Mouse (Mus musculus) heart, embryonic 15.5 days (tissue): ENCODE data around the gene Zc3h8. TPM values are rescaled to one million over a fixed set of nuclear protein-coding genes. Genes with fewer than 3 reads are reported as not detected.

Experiments
- ATAC-seq: fragments of 200-750 bp; cut with Nextera tagmentation; replicated peaks from 2 replicates; pipeline ENCODE4 v1.8.0; 2017; ENCODE audit warnings: low read depth, moderate TSS enrichment; ENCODE audit not compliant: insufficient number of reproducible peaks, insufficient read depth, low FRiP score
- H3K27ac ChIP-seq: fragments of 300-500 bp; sonication (generic); 2 replicates; pipeline ENCODE4 v1.5.1; 2015; ENCODE audit warnings: mild to moderate bottlenecking, inconsistent platforms
- H3K27me3 ChIP-seq: fragments of 300-500 bp; sonication (generic); 2 replicates; pipeline ENCODE4 v1.6.1; 2015; ENCODE audit warnings: inconsistent platforms
- H3K36me3 ChIP-seq: fragments of 300-500 bp; sonication (generic); 2 replicates; pipeline ENCODE4 v1.6.1; 2015; ENCODE audit warnings: mild to moderate bottlenecking, inconsistent platforms
- H3K4me1 ChIP-seq: fragments of 300-500 bp; sonication (generic); replicated peaks from 2 replicates; pipeline ENCODE4 v1.6.1; 2015; ENCODE audit warnings: inconsistent platforms
- H3K4me2 ChIP-seq: fragments of 300-500 bp; sonication (generic); 2 replicates; pipeline ENCODE4 v1.6.1; 2015; ENCODE audit warnings: inconsistent platforms, mild to moderate bottlenecking, moderate library complexity
- H3K4me3 ChIP-seq: fragments of 300-500 bp; sonication (generic); 2 replicates; pipeline ENCODE4 v1.5.1; 2015; ENCODE audit warnings: mild to moderate bottlenecking, inconsistent platforms
- H3K9ac ChIP-seq: fragments of 300-500 bp; sonication (generic); 2 replicates; pipeline ENCODE4 v1.6.1; 2015; ENCODE audit warnings: mild to moderate bottlenecking, inconsistent platforms
- H3K9me3 ChIP-seq: fragments of 300-500 bp; sonication (generic); replicated peaks from 2 replicates; pipeline ENCODE4 v1.6.1; 2016; ENCODE audit warnings: inconsistent platforms
- WGBS: fragments of 180-500 bp; shearing (Covaris S2); methylation state at CpG from one replicate; pipeline ENCODE4 v1.1.7; 2015; ENCODE audit warnings: mixed read lengths; 5-methylcytosine and 5-hydroxymethylcytosine counted together
- polyA plus RNA-seq: library from polyadenylated mRNA; unstranded; fragments of >200 nt; fragmentation: Nextera tagmentation; extraction: Ambion mirVana; gene quantifications from 2 replicates; pipeline ENCODE4 v1.2.1, GENCODE M21; 2015

The Zc3h8 gene
- 5.6 TPM in 2 replicates for polyA plus RNA-seq

DNA sequence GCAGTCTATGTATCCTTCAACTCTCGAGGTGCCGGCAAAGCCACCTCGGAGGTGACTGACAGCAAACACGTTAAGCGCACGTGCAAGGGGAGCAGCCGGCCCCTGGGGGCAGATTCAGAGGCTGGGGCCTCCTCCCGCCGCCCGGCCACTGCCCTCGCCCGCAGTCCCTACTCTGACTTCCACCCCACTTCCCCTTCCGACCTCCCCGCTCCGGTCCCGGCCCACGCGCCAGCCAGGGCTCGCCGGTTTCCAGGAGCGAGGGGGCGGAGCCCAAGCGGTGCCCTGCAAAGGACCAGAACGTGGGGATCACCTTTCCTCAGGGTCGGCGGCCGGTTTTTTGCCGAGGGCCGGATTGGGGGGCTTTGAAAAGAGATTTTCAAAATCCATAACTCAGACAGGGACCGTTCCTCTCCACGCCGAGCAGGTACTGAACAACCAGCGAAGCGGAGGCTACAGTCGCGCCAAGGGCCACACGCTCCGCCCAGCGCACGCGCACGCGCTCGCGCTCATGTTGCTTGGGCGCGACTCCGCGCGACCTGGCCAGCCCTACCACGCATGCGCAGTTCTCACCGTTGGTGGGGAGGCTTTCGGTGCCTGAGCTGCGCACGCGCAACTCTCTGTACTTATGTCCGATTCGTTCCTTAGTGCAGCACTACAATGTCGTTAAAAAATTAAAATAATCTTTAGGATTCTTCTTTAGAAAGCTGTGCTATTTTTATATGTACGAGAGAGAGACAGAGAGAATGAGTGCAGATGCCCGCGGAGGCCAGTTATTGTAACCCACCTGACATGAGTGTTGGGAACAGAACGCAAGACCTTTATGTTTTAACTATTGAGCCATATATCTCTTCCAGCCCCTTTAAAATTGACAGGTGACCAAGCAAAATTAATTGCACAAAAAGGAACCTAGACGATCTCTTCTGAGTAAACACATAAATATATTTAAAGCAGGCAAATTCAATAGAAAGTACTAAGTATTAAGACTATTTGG, at the start of gene Zc3h8:
Gene Zc3h8 (minus strand): TSS at position 540 of the 991 bp plus-strand sequence.
- Histone ChIP-seq H3K9me3 (no peaks in the 10 kb centered on the region), H3K9ac (peak within 1 kb of the TSS; percentile 71), H3K4me1 (no peaks in the 10 kb centered on the region; the same call in 1 of the 2 replicates), H3K4me3 (peak within 1 kb of the TSS; percentile 73), H3K4me2 (peak within 1 kb of the TSS; percentile 88), H3K27ac (peak within 1 kb of the TSS; percentile 89), H3K36me3 (no peaks in the 10 kb centered on the region), H3K27me3 (no peaks in the 10 kb centered on the region)
- 1% methylated on average over 65 of the region's 65 CpGs for WGBS
- ATAC-seq = peak; percentile 93

DNA sequence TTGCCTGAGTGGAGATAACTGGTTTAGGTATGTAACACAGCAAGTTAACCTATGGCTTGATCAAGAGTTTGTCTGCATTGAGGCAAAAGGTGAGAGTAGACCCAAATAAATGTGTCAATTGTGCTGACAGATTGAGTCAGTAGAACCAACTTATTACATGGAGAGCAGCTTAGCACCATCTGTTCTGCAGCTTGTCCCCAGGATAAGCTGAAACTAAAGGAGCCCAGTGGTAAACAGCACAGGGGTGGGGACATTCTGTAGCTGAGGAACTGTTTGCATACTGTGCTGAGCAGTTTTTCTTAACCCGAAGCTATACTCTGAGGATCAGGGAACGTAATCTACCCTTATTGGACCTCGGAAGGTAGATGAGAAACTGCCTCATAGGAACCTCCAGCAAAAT, 40.9 kb upstream of the Zc3h8 start:
- H3K9ac ChIP-seq = no peak overlapping the region
- H3K4me3 ChIP-seq = no peak overlapping the region
- no peaks in the 10 kb centered on the region for H3K36me3 ChIP-seq
- ATAC-seq = no peak
- H3K4me1 ChIP-seq = peaks cover 2% of the 10 kb centered on the region; the same call in 1 of the 2 replicates
- H3K4me2 ChIP-seq = no peak overlapping the region
- H3K9me3 ChIP-seq = no peaks in the 10 kb centered on the region
- no peak overlapping the region for H3K27ac ChIP-seq
- WGBS = 80% methylated on average over 3 of the region's 3 CpGs
- H3K27me3 ChIP-seq = no peaks in the 10 kb centered on the region

DNA sequence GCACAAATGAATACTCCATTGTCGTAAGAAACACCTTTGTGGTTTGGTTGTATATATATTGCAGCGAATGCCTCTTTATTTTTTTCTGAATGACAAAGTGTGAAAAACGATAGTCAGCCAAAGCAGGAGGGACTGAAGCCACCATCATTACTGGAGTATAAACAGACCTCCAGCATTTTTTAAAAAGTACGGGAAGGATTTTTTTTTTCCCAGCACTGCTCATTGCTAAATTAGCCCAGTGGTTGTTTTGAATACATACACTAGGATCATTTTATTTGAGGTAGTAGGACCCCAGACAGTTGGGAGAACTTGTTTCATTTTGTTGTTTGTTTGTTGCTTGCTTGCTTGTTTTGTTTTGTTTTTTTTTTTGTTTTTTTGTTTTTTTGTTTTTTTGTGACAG, 31.7 kb upstream of the Zc3h8 start:
- WGBS = 74% methylated on average over 4 of the region's 4 CpGs
- Histone ChIP-seq H3K9ac (no peak overlapping the region), H3K4me1 (no peaks in the 10 kb centered on the region), H3K36me3 (no peaks in the 10 kb centered on the region), H3K27me3 (no peaks in the 10 kb centered on the region), H3K4me2 (no peak overlapping the region), H3K9me3 (no peaks in the 10 kb centered on the region), H3K27ac (no peak overlapping the region), H3K4me3 (no peak overlapping the region)
- ATAC-seq = no peak

DNA sequence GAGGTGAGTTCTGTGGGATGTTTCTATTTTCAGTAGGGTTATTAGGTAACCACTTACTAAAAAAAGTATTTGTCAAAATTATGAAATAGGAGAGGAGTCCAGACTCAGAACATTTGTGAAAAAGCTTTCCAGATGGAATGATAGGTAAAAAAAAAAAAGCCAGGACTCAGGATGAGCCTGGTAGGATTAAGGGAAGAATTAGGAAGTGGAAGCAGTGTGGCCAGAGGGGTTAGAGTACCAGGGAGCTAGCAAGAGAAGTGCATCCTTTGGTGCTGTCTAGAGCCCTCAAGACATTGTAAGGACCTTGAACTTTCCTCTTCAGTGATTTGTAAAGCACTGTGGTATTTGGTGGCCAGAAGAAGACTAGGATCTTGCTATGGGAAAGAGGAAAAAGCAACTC, 28.4 kb upstream of the Zc3h8 start:
- Histone ChIP-seq H3K9ac (no peak overlapping the region), H3K36me3 (no peaks in the 10 kb centered on the region), H3K9me3 (no peaks in the 10 kb centered on the region), H3K27me3 (no peaks in the 10 kb centered on the region), H3K4me2 (no peak overlapping the region), H3K27ac (no peak overlapping the region), H3K4me1 (no peaks in the 10 kb centered on the region), H3K4me3 (no peak overlapping the region)
- no peak for ATAC-seq

DNA sequence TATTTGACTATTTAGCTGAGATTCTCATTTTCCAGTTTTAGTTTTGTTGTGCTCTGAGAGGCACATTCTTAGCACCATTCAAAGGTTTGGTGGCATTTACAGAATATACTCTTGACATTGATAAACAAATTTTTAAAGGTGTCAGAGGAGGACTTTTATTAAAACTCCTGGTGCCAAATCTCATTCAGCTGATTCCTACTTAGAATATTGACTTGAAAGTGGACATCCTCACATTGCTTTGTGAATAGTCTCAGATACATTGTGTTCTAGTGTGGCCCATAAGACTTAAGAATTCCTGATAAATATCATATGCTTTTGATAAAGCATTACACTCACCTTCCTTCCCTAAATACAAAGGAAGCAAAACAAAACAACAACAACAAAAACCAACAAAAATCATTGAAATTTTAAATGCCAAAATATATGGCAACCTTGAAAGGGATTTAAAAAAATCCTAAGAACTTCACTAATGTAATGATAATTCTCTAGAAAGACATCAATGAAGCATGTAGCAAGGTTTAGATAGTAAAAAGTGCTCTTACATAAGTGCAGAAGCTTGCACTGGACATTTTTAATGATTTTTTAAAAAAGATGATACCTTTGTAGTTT, 24.7 kb upstream of the Zc3h8 start:
- H3K27me3 ChIP-seq = no peaks in the 10 kb centered on the region
- H3K4me1 ChIP-seq = peaks cover 5% of the 10 kb centered on the region
- ATAC-seq = no peak
- peak overlapping the region; percentile 81 for H3K4me3 ChIP-seq
- no peaks in the 10 kb centered on the region; the same call in 1 of the 2 replicates for H3K9me3 ChIP-seq
- H3K4me2 ChIP-seq = peak overlapping the region; percentile 57
- H3K36me3 ChIP-seq = no peaks in the 10 kb centered on the region
- peak overlapping the region; percentile 96 for H3K9ac ChIP-seq
- peak overlapping the region; percentile 100 for H3K27ac ChIP-seq

DNA sequence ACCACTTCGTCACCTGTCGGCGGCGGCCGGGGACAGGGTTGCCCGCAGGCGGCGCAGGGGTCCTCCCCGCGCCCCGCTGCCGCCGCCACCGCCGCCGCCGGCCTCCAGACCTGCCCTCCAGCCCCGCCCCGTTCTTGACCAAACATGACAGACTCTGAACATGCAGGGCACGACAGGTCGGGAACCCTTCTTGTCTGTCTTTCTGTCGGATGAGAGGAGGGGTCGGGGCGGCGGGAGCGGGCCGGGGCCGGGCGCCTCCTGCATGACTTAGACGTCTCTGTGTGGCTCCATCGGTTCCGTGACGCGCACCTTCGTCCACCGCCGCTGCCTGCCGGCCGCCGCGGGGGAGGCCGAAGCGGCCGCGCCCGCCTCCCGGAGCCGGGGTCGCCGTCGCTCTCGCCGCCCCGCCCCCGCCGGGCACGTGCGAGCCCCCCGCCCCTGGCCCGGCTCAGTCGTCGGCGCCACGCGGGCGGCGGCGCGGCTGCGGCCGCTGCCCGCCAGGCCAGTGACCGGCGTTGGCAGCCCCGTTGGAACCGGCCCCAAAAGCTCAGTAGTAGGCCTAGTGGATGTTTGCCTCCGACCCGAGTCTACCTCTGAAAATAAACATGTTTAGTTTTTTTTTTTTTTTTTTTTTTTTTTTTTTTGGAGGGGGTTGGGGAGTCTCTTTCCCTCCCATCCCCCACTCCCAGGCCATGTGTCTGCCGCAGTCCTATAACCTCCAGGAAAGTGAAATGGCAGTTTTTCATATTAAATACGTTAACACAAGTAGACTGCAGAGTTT, 24.0 kb upstream of the Zc3h8 start, which contains the start of gene Gm10762:
Gene Gm10762 (minus strand): TSS at position 65 of the 781 bp plus-strand sequence.
- Histone ChIP-seq H3K4me2 (peak within 1 kb of the TSS; percentile 63), H3K27ac (peak within 1 kb of the TSS; percentile 100), H3K4me1 (peaks cover 5% of the 10 kb centered on the region), H3K27me3 (no peaks in the 10 kb centered on the region), H3K9me3 (no peaks in the 10 kb centered on the region; the same call in 1 of the 2 replicates), H3K36me3 (no peaks in the 10 kb centered on the region), H3K9ac (peak within 1 kb of the TSS; percentile 96), H3K4me3 (peak within 1 kb of the TSS; percentile 81)
- ATAC-seq = peak; percentile 87
- WGBS = under 1% methylated on average over 58 of the region's 80 CpGs

DNA sequence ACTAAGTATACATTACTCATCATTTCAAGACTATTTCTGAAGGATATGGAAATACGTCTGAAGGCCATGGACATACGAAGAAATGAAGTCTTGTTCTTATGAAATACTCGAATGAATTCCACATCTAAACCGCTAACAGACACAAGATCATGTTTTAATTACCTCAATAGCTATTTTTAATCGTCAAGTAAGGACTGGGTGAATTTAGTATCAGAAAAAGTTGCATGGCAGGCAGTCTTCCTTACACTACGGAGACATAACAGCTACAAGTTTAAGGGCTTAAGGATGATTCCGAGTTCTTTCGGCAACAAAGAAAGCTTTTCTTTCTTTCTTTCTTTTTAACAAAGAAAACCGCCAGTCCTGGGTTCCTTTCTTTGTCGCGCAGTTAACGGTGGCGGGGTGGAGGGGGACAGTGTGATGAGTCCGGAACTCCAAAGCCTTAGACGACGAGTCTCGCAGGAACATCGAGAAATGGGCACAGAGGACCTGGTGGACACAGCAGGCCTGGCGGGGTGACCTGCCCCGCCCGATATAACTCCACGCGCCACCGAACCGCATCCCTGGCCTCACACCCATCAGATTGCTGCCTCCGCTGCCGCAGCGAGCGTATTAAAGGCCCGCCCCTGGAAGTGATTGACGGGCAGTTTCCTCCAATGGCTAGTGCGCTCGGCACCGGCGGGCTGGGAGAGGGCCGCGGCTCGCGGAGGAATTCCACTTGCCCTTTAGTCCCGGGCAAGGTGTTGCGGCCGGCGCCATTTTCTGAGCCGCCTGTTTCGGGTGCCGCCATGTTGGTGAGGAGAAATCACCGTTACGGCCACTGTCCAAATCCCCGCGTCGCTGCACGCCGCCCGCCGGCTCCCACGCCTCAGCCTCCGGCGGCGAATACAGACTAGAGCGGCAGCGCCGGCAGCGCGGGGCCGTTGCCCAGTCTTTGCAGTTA, 23.0 kb upstream of the Zc3h8 start, which contains the start of gene Zc3h6:
Gene Zc3h6 (plus strand): TSS at position 762 of the 940 bp plus-strand sequence.
- H3K4me1 ChIP-seq = peaks cover 5% of the 10 kb centered on the region
- H3K27ac ChIP-seq = peak within 1 kb of the TSS; percentile 100
- H3K4me3 ChIP-seq = peak within 1 kb of the TSS; percentile 81
- peak within 1 kb of the TSS; percentile 96 for H3K9ac ChIP-seq
- H3K36me3 ChIP-seq = no peaks in the 10 kb centered on the region
- H3K27me3 ChIP-seq = no peaks in the 10 kb centered on the region
- no peaks in the 10 kb centered on the region; the same call in 1 of the 2 replicates for H3K9me3 ChIP-seq
- under 1% methylated on average over 65 of the region's 65 CpGs for WGBS
- peak; percentile 97 for ATAC-seq
- peak within 1 kb of the TSS; percentile 63 for H3K4me2 ChIP-seq

DNA sequence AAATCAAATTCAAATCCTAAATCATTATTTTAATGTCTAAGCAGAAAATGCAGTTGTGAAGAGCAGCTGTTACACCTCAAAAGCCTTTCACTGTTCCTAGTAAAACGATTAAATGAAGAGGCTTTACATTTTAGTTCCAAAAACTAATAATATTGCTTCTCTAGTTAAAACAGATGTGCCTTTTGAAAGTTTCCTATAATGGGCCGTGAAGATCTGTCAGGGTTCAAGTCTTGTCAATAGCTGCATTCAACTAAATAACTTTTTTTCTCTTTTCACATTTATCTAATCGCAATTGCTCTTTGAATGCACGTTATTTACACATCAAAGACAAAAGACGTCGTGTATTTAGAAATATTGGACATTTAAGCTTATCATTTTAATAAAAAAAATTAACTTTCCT, 22.4 kb upstream of the Zc3h8 start:
- Histone ChIP-seq H3K4me2 (peak overlapping the region; percentile 63), H3K9ac (no peak overlapping the region), H3K27me3 (no peaks in the 10 kb centered on the region), H3K36me3 (no peaks in the 10 kb centered on the region), H3K4me3 (no peak overlapping the region), H3K27ac (peak overlapping the region; percentile 100; the same call in 1 of the 2 replicates), H3K9me3 (no peaks in the 10 kb centered on the region; the same call in 1 of the 2 replicates), H3K4me1 (peaks cover 5% of the 10 kb centered on the region)
- ATAC-seq = no peak
- WGBS = 26% methylated on average over 6 of the region's 6 CpGs

DNA sequence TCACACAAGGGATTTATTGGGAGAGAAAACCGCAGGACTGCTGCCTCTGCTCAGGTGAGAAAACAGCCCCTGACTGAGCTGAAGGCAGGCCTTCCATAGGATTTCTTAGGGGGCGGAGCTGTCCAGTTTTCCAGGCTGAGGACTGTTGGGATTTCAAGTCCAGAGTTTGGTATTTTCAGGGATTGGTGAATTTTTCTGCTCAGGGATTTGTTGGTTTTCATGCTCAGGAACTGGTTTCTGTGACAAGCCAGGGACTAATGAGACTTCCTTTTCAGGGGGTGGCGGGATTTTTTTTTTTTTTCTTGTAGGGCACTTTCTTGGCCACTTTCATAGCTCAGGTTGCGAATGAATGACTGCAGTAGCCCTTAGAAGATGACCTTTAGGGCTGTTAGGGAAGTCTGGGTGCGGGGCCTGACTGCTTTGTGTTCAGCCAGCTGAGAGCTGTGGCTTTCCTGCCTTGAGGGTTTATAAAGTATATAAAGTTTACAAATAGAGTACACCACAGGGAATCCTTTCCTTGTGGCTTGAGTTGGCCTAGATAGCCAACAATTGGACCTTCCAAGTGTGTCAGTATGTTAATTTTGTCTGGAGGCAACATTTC, 21.7 kb upstream of the Zc3h8 start:
- no peak overlapping the region for H3K9ac ChIP-seq
- peak overlapping the region; percentile 63; the same call in 1 of the 2 replicates for H3K4me2 ChIP-seq
- H3K4me1 ChIP-seq = peaks cover 5% of the 10 kb centered on the region
- no peaks in the 10 kb centered on the region for H3K36me3 ChIP-seq
- H3K27ac ChIP-seq = peak overlapping the region; percentile 45; the same call in 1 of the 2 replicates
- no peak overlapping the region for H3K4me3 ChIP-seq
- H3K27me3 ChIP-seq = no peaks in the 10 kb centered on the region
- 70% methylated on average over 5 of the region's 5 CpGs for WGBS
- no peaks in the 10 kb centered on the region; the same call in 1 of the 2 replicates for H3K9me3 ChIP-seq
- ATAC-seq = no peak

DNA sequence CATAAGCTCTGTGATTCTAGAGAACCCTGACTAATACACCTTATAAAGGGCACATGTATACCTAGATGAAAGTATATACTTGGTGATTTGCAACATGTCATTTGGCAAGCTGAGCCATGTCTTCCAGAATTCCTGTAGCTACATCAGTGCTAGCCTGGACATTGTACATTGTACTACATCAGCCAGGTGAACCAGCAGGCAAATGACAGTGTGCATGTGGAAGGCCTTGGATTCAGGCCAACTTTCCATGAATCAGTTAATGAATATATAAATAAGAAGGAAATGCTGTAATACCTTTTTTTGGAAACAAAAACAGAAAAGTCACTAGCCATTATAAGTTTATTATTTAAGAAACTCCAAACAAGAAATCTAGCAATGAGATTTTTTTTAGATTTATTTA, 10.3 kb upstream of the Zc3h8 start:
- Histone ChIP-seq H3K9me3 (no peaks in the 10 kb centered on the region), H3K4me2 (no peak overlapping the region), H3K27ac (no peak overlapping the region), H3K27me3 (no peaks in the 10 kb centered on the region), H3K36me3 (no peaks in the 10 kb centered on the region), H3K4me3 (no peak overlapping the region), H3K4me1 (no peaks in the 10 kb centered on the region), H3K9ac (no peak overlapping the region)
- ATAC-seq = no peak
